In the genomic region with DNA sequence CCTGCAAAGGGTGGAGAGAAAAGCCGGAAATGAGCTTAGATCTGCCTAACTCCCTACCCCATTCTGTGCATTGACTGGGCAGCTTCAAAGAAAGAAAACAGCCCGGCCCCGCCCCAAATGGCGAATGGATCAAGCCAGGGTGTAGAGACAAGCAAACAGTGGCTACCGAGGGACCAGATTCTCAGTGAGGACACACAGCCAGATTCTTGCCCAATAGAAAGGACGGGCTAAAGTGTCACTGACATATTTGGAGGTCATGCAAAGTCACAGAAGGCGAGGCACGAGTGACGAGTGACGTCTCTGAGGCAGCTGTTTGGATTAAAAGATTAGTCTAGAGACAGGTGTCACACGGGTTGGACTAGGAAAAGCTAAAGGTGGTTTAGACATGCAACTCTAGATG, we compare ENCODE assay signal across 15 mouse cellular contexts. TPM values are rescaled to one million over a fixed set of nuclear protein-coding genes. Genes with fewer than 3 reads are reported as not detected.
A peak's percentile ranks its signal among the peaks of the same experiment; 100 is the strongest.
DNase-seq lines count a peak whose midpoint lies in the region; ATAC-seq and TF ChIP-seq lines count a peak whose summit lies in the region.
"Had no signal": no experiment of that assay in that cellular context is flagged by ENCODE, and none has a peak within 500 bp of the region (broad histone marks: within the 10 kb centered on the region; RNA-seq: fewer than 3 reads in every experiment).

No protein-coding gene starts in this region.

- H3K27me3 ChIP-seq in forebrain, postnatal 0 days (ENCODE audit: insufficient read depth, low read length): no peaks in the 10 kb centered on the region
- no peaks in the 10 kb centered on the region for H3K27me3 ChIP-seq in forebrain, embryonic 11.5 days (ENCODE audit: control insufficient read depth, insufficient read depth, low read length)
- H3K27me3 ChIP-seq: forebrain, embryonic 13.5 days; hindbrain, embryonic 15.5 days; liver, embryonic 13.5 days; midbrain, embryonic 12.5 days; neural tube, embryonic 12.5 days had no signal

- WGBS in forebrain, postnatal 0 days: 70% methylated on average over 11 of the region's 11 CpGs
- 69% methylated on average over 11 of the region's 11 CpGs for WGBS in forebrain, embryonic 11.5 days

- H3K36me3 ChIP-seq in forebrain, postnatal 0 days (ENCODE audit: insufficient read depth): no peaks in the 10 kb centered on the region
- no peaks in the 10 kb centered on the region for H3K36me3 ChIP-seq in forebrain, embryonic 11.5 days (ENCODE audit: control insufficient read depth, insufficient read depth, low read length)
- H3K36me3 ChIP-seq: hindbrain, embryonic 15.5 days; liver, embryonic 13.5 days; midbrain, embryonic 12.5 days; neural tube, embryonic 12.5 days had no signal

- H3K4me3 ChIP-seq in forebrain, postnatal 0 days (ENCODE audit: low read depth, low read length): no peak overlapping the region
- H3K4me3 ChIP-seq in forebrain, embryonic 11.5 days (ENCODE audit: low read depth, low read length): no peak overlapping the region
- H3K4me3 ChIP-seq: forebrain, embryonic 13.5 days; hindbrain, embryonic 15.5 days; liver, embryonic 13.5 days; midbrain, embryonic 12.5 days; neural tube, embryonic 12.5 days had no signal

- no peak for DNase-seq in forebrain, postnatal 0 days
- DNase-seq in forebrain, embryonic 11.5 days (ENCODE audit: low spot score): no peak
- peak; percentile 39 for DNase-seq in retina, postnatal 1 day
- DNase-seq in retina, embryonic 14.5 days (ENCODE audit: low spot score): no peak
- DNase-seq in lung, adult 18-20 months: peak; percentile 20 to 57
- peak; percentile 28 for DNase-seq in skeletal muscle tissue, adult 2 months (ENCODE audit: low read depth, low spot score)
- no peak for DNase-seq in kidney, adult 9 months
- no peak for DNase-seq in urinary bladder, postnatal 10 days (ENCODE audit: low spot score)
- DNase-seq: B cell, adult 2 months; cerebellum, adult 11 months; liver, embryonic 13.5 days had no signal

- no peaks in the 10 kb centered on the region for H3K9me3 ChIP-seq in forebrain, postnatal 0 days (ENCODE audit: low read length)
- no peaks in the 10 kb centered on the region for H3K9me3 ChIP-seq in forebrain, embryonic 11.5 days (ENCODE audit: control insufficient read depth, low read length)
- H3K9me3 ChIP-seq: forebrain, embryonic 13.5 days; hindbrain, embryonic 15.5 days; liver, embryonic 13.5 days; midbrain, embryonic 12.5 days; neural tube, embryonic 12.5 days had no signal

- no peak overlapping the region for H3K4me2 ChIP-seq in forebrain, postnatal 0 days (ENCODE audit: low read depth)
- H3K4me2 ChIP-seq in forebrain, embryonic 11.5 days (ENCODE audit: low read depth, low read length, severe bottlenecking): no peak overlapping the region
- H3K4me2 ChIP-seq: forebrain, embryonic 13.5 days; hindbrain, embryonic 15.5 days; liver, embryonic 13.5 days; midbrain, embryonic 12.5 days; neural tube, embryonic 12.5 days had no signal

- peak overlapping the region; percentile 24; the same call in 1 of the 2 replicates for H3K27ac ChIP-seq in forebrain, postnatal 0 days (ENCODE audit: low read depth, low read length)
- no peak overlapping the region for H3K27ac ChIP-seq in forebrain, embryonic 11.5 days (ENCODE audit: low read depth, low read length)
- H3K27ac ChIP-seq: forebrain, embryonic 13.5 days; hindbrain, embryonic 15.5 days; liver, embryonic 13.5 days; midbrain, embryonic 12.5 days; neural tube, embryonic 12.5 days had no signal

- no peak overlapping the region for H3K9ac ChIP-seq in forebrain, postnatal 0 days
- H3K9ac ChIP-seq in forebrain, embryonic 11.5 days (ENCODE audit: low read length): no peak overlapping the region
- H3K9ac ChIP-seq: forebrain, embryonic 13.5 days; hindbrain, embryonic 15.5 days; liver, embryonic 13.5 days; midbrain, embryonic 12.5 days; neural tube, embryonic 12.5 days had no signal

- peaks cover 4% of the 10 kb centered on the region; the same call in 1 of the 2 replicates for H3K4me1 ChIP-seq in forebrain, postnatal 0 days (ENCODE audit: insufficient read depth)
- no peaks in the 10 kb centered on the region for H3K4me1 ChIP-seq in forebrain, embryonic 11.5 days (replicated peaks; ENCODE audit: control insufficient read depth, insufficient read depth, low read length)
- H3K4me1 ChIP-seq: midbrain, embryonic 12.5 days; neural tube, embryonic 12.5 days had no signal

- TF ChIP-seq CTCF in forebrain, postnatal 0 days (IDR thresholded peaks at IDR 0.05; ENCODE audit: low read depth): no peak

- no peak; the same call in 1 of the 2 replicates for ATAC-seq in forebrain, postnatal 0 days
- no peak for ATAC-seq in forebrain, embryonic 11.5 days (replicated peaks; ENCODE audit: low FRiP score)
- ATAC-seq: forebrain, embryonic 13.5 days had no signal

RNA-seq across cellular contexts. Expression of a gene that starts 40.1 kb away (rescaled TPM):
- 47.6 and 50.6 TPM in 2 replicates for total RNA-seq in forebrain, postnatal 0 days (2014; rRNA removed)
- 57.6 and 59.2 TPM in 2 replicates for polyA plus RNA-seq in forebrain, postnatal 0 days (2015; fragmentation: Nextera tagmentation; extraction: Ambion mirVana)
- polyA plus RNA-seq in forebrain, embryonic 11.5 days (2014; fragmentation: Nextera tagmentation; extraction: Ambion mirVana): 49.0 and 54.2 TPM in 2 replicates

RNA-seq across cellular contexts. Expression of a gene that starts 40.2 kb away (rescaled TPM):
- 21.9 and 23.9 TPM in 2 replicates for total RNA-seq in forebrain, postnatal 0 days (2014; rRNA removed)
- 39.1 and 39.6 TPM in 2 replicates for polyA plus RNA-seq in forebrain, postnatal 0 days (2015; fragmentation: Nextera tagmentation; extraction: Ambion mirVana)
- 63.4 and 64.2 TPM in 2 replicates for polyA plus RNA-seq in forebrain, embryonic 11.5 days (2014; fragmentation: Nextera tagmentation; extraction: Ambion mirVana)

Comparison
In these comparisons a context has a peak if more than half of its experiments do, and no peak if none do; other contexts are left out.
1. DNase-seq: peak in retina, postnatal 1 day (single experiment), lung, adult 18-20 months (2 of 2) and skeletal muscle tissue, adult 2 months (single experiment); none in forebrain, postnatal 0 days (single experiment), forebrain, embryonic 11.5 days (single experiment), retina, embryonic 14.5 days (single experiment), kidney, adult 9 months (single experiment) and urinary bladder, postnatal 10 days (single experiment).